8 mouse cellular contexts compared by ENCODE assay signal in genomic region chr19:21036507-21037425, GRCm38 (mm10).
DNase-seq lines count a peak whose midpoint lies in the region; ATAC-seq lines count a peak whose summit lies in the region.

No protein-coding gene starts in this region.

- H3K4me3 ChIP-seq in heart, embryonic 12.5 days: no peak overlapping the region
- no peak overlapping the region for H3K4me3 ChIP-seq in neural tube, embryonic 15.5 days (replicated peaks)

- peak overlapping the region; percentile 32 for H3K4me2 ChIP-seq in heart, embryonic 12.5 days
- no peak overlapping the region for H3K4me2 ChIP-seq in neural tube, embryonic 15.5 days

- peaks cover 6% of the 10 kb centered on the region for H3K4me1 ChIP-seq in heart, embryonic 12.5 days (replicated peaks)
- peaks cover 9% of the 10 kb centered on the region; the same call in 1 of the 2 replicates for H3K4me1 ChIP-seq in neural tube, embryonic 15.5 days

- WGBS in heart, embryonic 12.5 days: 45% methylated on average over 14 of the region's 14 CpGs
- 61% methylated on average over 14 of the region's 14 CpGs for WGBS in neural tube, embryonic 15.5 days

- no peaks in the 10 kb centered on the region for H3K36me3 ChIP-seq in heart, embryonic 12.5 days
- H3K36me3 ChIP-seq in neural tube, embryonic 15.5 days: no peaks in the 10 kb centered on the region

- H3K9me3 ChIP-seq in heart, embryonic 12.5 days (replicated peaks): no peaks in the 10 kb centered on the region
- H3K9me3 ChIP-seq in neural tube, embryonic 15.5 days (replicated peaks): no peaks in the 10 kb centered on the region

- 0 out of 2 replicates have a peak overlapping the region, but pooled peaks have one; percentile 15 for H3K27ac ChIP-seq in heart, embryonic 12.5 days (ENCODE audit: poor library complexity, severe bottlenecking)
- no peak overlapping the region for H3K27ac ChIP-seq in neural tube, embryonic 15.5 days (replicated peaks)

- DNase-seq in left cerebral cortex, postnatal 25 days (ENCODE audit: low spot score in 2 of 2): peak; percentile 30 to 47
- no peak for DNase-seq in left cerebral cortex, adult 8-10 months (ENCODE audit: low spot score in 2 of 2)
- DNase-seq in kidney, adult 9 months: peak; percentile 74
- DNase-seq in lung, postnatal 10 days: peak; percentile 69
- no peak for DNase-seq in urinary bladder, postnatal 10 days (ENCODE audit: low spot score)

- ATAC-seq in common myeloid progenitor, adult 5-6 weeks (replicated peaks; ENCODE audit: low read depth, poor library complexity, severe bottlenecking): peak; percentile 62
- ATAC-seq in heart, embryonic 12.5 days (ENCODE audit: insufficient number of reproducible peaks, low FRiP score): peak; percentile 68
- ATAC-seq in neural tube, embryonic 15.5 days (ENCODE audit: low FRiP score): peak; percentile 58; the same call in 1 of the 2 replicates

- H3K27me3 ChIP-seq in heart, embryonic 12.5 days (replicated peaks): no peaks in the 10 kb centered on the region
- H3K27me3 ChIP-seq in neural tube, embryonic 15.5 days (replicated peaks): no peaks in the 10 kb centered on the region

- no peak overlapping the region for H3K9ac ChIP-seq in heart, embryonic 12.5 days
- H3K9ac ChIP-seq in neural tube, embryonic 15.5 days (replicated peaks): no peak overlapping the region

- intact Hi-C loops in left cerebral cortex, postnatal 25 days (cut with DNase I): loop anchor here (2.0 to 5.0 kb wide), 2 partner anchors 236 to 526 kb away; partner anchors contain the start of gene Zfand5

Comparison
In these comparisons a context has a peak if more than half of its experiments do, and no peak if none do; other contexts are left out.
1. DNase-seq: peak in left cerebral cortex, postnatal 25 days (2 of 2), kidney, adult 9 months (single experiment) and lung, postnatal 10 days (single experiment); none in left cerebral cortex, adult 8-10 months (0 of 2) and urinary bladder, postnatal 10 days (single experiment).
2. Peak in every context shown above with its lines, with median percentiles within 50 percentile points of each other: ATAC-seq.